20 mouse cellular contexts compared by ENCODE assay signal in the genomic region with DNA sequence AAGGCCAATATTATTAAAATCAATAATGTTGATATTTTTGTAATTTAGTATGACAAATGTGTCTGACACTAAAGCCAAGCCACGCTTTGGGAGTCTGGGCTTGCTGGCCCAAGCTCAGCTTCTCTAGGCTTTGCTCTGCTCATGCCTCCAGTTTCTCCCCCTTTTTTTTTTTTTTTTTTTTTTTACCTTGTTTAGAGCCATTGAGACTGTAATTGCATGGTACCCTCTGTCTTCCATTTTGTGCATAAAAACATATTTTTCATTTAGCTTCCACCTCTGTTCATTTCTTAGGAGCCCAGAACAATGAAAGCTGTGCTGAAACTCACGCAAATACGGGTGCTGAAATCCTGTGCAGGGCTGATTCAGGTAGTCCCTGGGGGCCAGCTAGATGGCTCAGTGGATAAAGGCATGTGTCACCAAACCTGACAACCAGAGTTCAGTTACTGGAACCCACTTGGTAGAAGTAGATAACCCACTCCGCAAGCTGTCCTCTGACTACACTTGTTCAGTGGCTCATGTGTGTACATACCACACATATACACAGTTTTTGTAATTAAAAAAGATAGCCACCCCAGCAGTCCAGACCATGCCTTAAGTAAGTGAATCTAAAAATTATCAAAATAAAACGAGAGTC. TPM values are rescaled to one million over a fixed set of nuclear protein-coding genes. Genes with fewer than 3 reads are reported as not detected.
DNase-seq lines count a peak whose midpoint lies in the region; ATAC-seq and TF ChIP-seq lines count a peak whose summit lies in the region.
"Had no signal": no experiment of that assay in that cellular context is flagged by ENCODE, and none has a peak within 500 bp of the region (broad histone marks: within the 10 kb centered on the region; RNA-seq: fewer than 3 reads in every experiment).

No protein-coding gene starts in this region.

- H3K9ac ChIP-seq in embryonic facial prominence, embryonic 13.5 days: no peak overlapping the region
- peak overlapping the region; percentile 82; the same call in 1 of the 2 replicates for H3K9ac ChIP-seq in CH12.LX (ENCODE audit: insufficient read depth, low read depth)
- H3K9ac ChIP-seq in liver, embryonic 16.5 days (ENCODE audit: low read depth, low read length): peak overlapping the region; percentile 91
- H3K9ac ChIP-seq: forebrain, embryonic 12.5 days; neural tube, embryonic 12.5 days had no signal

- H3K4me3 ChIP-seq in embryonic facial prominence, embryonic 13.5 days: no peak overlapping the region
- no peak overlapping the region for H3K4me3 ChIP-seq in embryonic facial prominence, embryonic 10.5 days
- H3K4me3 ChIP-seq in CH12.LX (replicated peaks in 1 of 3; ENCODE audit: low read depth in 2 of 3, low read length in 2 of 3, poor library complexity in 1 of 3): no peak overlapping the region
- peak overlapping the region; percentile 95 for H3K4me3 ChIP-seq in liver, embryonic 16.5 days (ENCODE audit: low read depth, low read length)
- H3K4me3 ChIP-seq: neural tube, embryonic 12.5 days had no signal

- no peak for TF ChIP-seq RAD21 in CH12.LX (IDR thresholded peaks at IDR 0.05; ENCODE audit: low read depth, low read length)

- no peaks in the 10 kb centered on the region for H3K9me3 ChIP-seq in embryonic facial prominence, embryonic 13.5 days
- no peaks in the 10 kb centered on the region for H3K9me3 ChIP-seq in embryonic facial prominence, embryonic 10.5 days
- H3K9me3 ChIP-seq in CH12.LX (replicated peaks; ENCODE audit: low read length): no peaks in the 10 kb centered on the region
- H3K9me3 ChIP-seq in liver, embryonic 16.5 days (replicated peaks; ENCODE audit: control insufficient read depth, low read length): no peaks in the 10 kb centered on the region
- H3K9me3 ChIP-seq: forebrain, embryonic 12.5 days; heart, embryonic 13.5 days; limb, embryonic 13.5 days; megakaryocyte, embryonic 14.5 days; neural tube, embryonic 12.5 days had no signal

- H3K27me3 ChIP-seq in embryonic facial prominence, embryonic 13.5 days: no peaks in the 10 kb centered on the region
- no peaks in the 10 kb centered on the region for H3K27me3 ChIP-seq in embryonic facial prominence, embryonic 10.5 days (replicated peaks; ENCODE audit: low read depth, poor library complexity, severe bottlenecking)
- no peaks in the 10 kb centered on the region for H3K27me3 ChIP-seq in CH12.LX (replicated peaks)
- H3K27me3 ChIP-seq in liver, embryonic 16.5 days (ENCODE audit: control insufficient read depth, insufficient read depth, low read depth, low read length): no peaks in the 10 kb centered on the region
- H3K27me3 ChIP-seq: heart, embryonic 13.5 days; limb, embryonic 13.5 days; megakaryocyte, embryonic 14.5 days; neural tube, embryonic 12.5 days; Patski had no signal

- dilution Hi-C loops in CH12.LX (cut with MboI; ENCODE audit: extremely low pct_ligation_motif_present, extremely low pct_unique_long_range_greater_than_20kb, low sequenced_read_pairs): no loop called here

- no peak overlapping the region for H3K4me2 ChIP-seq in embryonic facial prominence, embryonic 13.5 days
- H3K4me2 ChIP-seq in CH12.LX (ENCODE audit: insufficient read depth, low read depth, poor library complexity, severe bottlenecking): peak overlapping the region; percentile 23; the same call in 1 of the 2 replicates
- peak overlapping the region; percentile 86 for H3K4me2 ChIP-seq in liver, embryonic 16.5 days (ENCODE audit: low read depth, low read length)

- TF ChIP-seq EP300 in CH12.LX (IDR thresholded peaks at IDR 0.05; ENCODE audit: low read length): no peak

- no peak for ATAC-seq in embryonic facial prominence, embryonic 13.5 days (ENCODE audit: insufficient number of reproducible peaks, insufficient read depth, low FRiP score, low TSS enrichment, low read depth)
- ATAC-seq in erythroblast, adult 5-6 weeks (replicated peaks; ENCODE audit: low FRiP score, poor library complexity, severe bottlenecking): 0 out of 2 replicates have a peak, but pooled peaks have one; percentile 14
- ATAC-seq in liver, embryonic 16.5 days (ENCODE audit: low read depth): peak; percentile 41
- ATAC-seq: activated CD4-positive, CD25-positive, alpha-beta regulatory T cell, adult 4 months; Patski had no signal

- TF ChIP-seq POLR2A in CH12.LX (IDR thresholded peaks at IDR 0.05; ENCODE audit: low read depth, low read length): no peak; the same call in 1 of the 2 replicates

- H3K79me2 ChIP-seq in CH12.LX (replicated peaks; ENCODE audit: control insufficient read depth, extremely low read depth, insufficient read depth, poor library complexity, severe bottlenecking): peaks cover 18% of the 10 kb centered on the region

- H3K27ac ChIP-seq in embryonic facial prominence, embryonic 13.5 days: peak overlapping the region; percentile 90; the same call in 1 of the 2 replicates
- no peak overlapping the region for H3K27ac ChIP-seq in embryonic facial prominence, embryonic 10.5 days (replicated peaks)
- peak overlapping the region; percentile 32 for H3K27ac ChIP-seq in CH12.LX (ENCODE audit: insufficient read depth, low read depth)
- peak overlapping the region; percentile 94 for H3K27ac ChIP-seq in liver, embryonic 16.5 days (ENCODE audit: low read length)
- H3K27ac ChIP-seq: neural tube, embryonic 12.5 days had no signal

- peaks cover 39% of the 10 kb centered on the region for H3K4me1 ChIP-seq in embryonic facial prominence, embryonic 13.5 days
- peaks cover 39% of the 10 kb centered on the region for H3K4me1 ChIP-seq in embryonic facial prominence, embryonic 10.5 days
- peaks cover 21 to 31% of the 10 kb centered on the region in 2 experiments for H3K4me1 ChIP-seq in CH12.LX (ENCODE audit: control insufficient read depth in 1 of 2, insufficient read depth in 2 of 2)
- H3K4me1 ChIP-seq in liver, embryonic 16.5 days (ENCODE audit: control insufficient read depth, low read depth, low read length): peaks cover 63% of the 10 kb centered on the region

- WGBS in embryonic facial prominence, embryonic 13.5 days: 84% methylated on average over 5 of the region's 5 CpGs
- WGBS in embryonic facial prominence, embryonic 10.5 days: 89% methylated on average over 5 of the region's 5 CpGs
- WGBS in liver, embryonic 16.5 days (ENCODE audit: insufficient replicate concordance): 29% methylated on average over 5 of the region's 5 CpGs

- no peak for TF ChIP-seq CTCF in CH12.LX (conservative IDR thresholded peaks at IDR 0.05 in 1 of 2, IDR thresholded peaks at IDR 0.05 in 1 of 2; ENCODE audit: low read depth in 2 of 2, low read length in 2 of 2)

- no peak for DNase-seq in embryonic facial prominence, embryonic 10.5 days (ENCODE audit: low spot score)
- peak; percentile 46 for DNase-seq in CH12.LX (ENCODE audit: extremely low read depth)
- no peak for DNase-seq in kidney, postnatal 25 days
- no peak for DNase-seq in heart, postnatal 10 days
- DNase-seq: adrenal gland, postnatal 14 days; cerebellum, postnatal 36 days; gastrocnemius, postnatal 36 days; kidney, adult 8-10 months; kidney, postnatal 4 days; thymus, postnatal 36 days had no signal

- peaks cover 12% of the 10 kb centered on the region for H3K36me3 ChIP-seq in embryonic facial prominence, embryonic 13.5 days
- H3K36me3 ChIP-seq in embryonic facial prominence, embryonic 10.5 days (replicated peaks): peaks cover 17% of the 10 kb centered on the region
- peaks cover 12 to 16% of the 10 kb centered on the region in 2 experiments for H3K36me3 ChIP-seq in CH12.LX (replicated peaks in 1 of 2; ENCODE audit: control insufficient read depth in 1 of 2, insufficient read depth in 1 of 2, low read length in 1 of 2)
- peaks cover 14% of the 10 kb centered on the region for H3K36me3 ChIP-seq in liver, embryonic 16.5 days (ENCODE audit: control insufficient read depth, insufficient read depth)

- intact Hi-C loops in heart, postnatal 10 days (cut with DNase I): no loop called here

- in situ Hi-C loops in CH12.LX (cut with MboI; ENCODE audit: low pct_ligation_motif_present, low pct_unique_long_range_greater_than_20kb, low sequenced_read_pairs): no loop called here

TF ChIP-seq in CH12.LX, 34 proteins besides CTCF, POLR2A, EP300 and RAD21:
- peak; percentile 16; the same call in 1 of the 2 replicates for TF ChIP-seq BHLHE40 (IDR thresholded peaks at IDR 0.05; ENCODE audit: low read depth, low read length)
- TF ChIP-seq MAFK (IDR thresholded peaks at IDR 0.05; ENCODE audit: insufficient replicate concordance, low read length): no peak
- TF ChIP-seq ZNF384 (IDR thresholded peaks at IDR 0.05; ENCODE audit: low read depth, low read length): peak; percentile 85
TF ChIP-seq in CH12.LX: peak in this region for 2.

RNA-seq across cellular contexts. Expression of gene Ppp2r1b, which starts 10.1 kb away (rescaled TPM):
- polyA plus RNA-seq in embryonic facial prominence, embryonic 13.5 days (2015; fragmentation: Nextera tagmentation; extraction: Ambion mirVana): 72.2 and 75.3 TPM in 2 replicates
- polyA plus RNA-seq in embryonic facial prominence, embryonic 10.5 days (2016; fragmentation: Nextera tagmentation; extraction: Ambion mirVana): 162 and 178 TPM in 2 replicates
- total RNA-seq in CH12.LX (2012; rRNA removed) (42.1 and 54.9 TPM in 2 replicates), CH12.LX (2014; rRNA removed) (39.3 and 39.6 TPM in 2 replicates)
- polyA plus RNA-seq in CH12.LX (2012; ENCODE audit: insufficient read length, low read depth): 63.6 and 66.6 TPM in 2 replicates
- 43.5 and 61.5 TPM in 2 replicates for total RNA-seq in erythroblast, adult 5-6 weeks (2015; ENCODE audit: low replicate concordance)
- total RNA-seq in erythroblast, adult 5-6 weeks (2017; ENCODE audit: low replicate concordance): 71.8 and 77.1 TPM in 2 replicates
- polyA plus RNA-seq in liver, embryonic 16.5 days (2015; fragmentation: Nextera tagmentation; extraction: Ambion mirVana): 59.4 and 63.0 TPM in 2 replicates
- total RNA-seq in heart, postnatal 10 days (2021): 10 to 100 TPM; 14.7 to 16.4 TPM
